30 mouse cellular contexts compared by ENCODE assay signal in the genomic region with DNA sequence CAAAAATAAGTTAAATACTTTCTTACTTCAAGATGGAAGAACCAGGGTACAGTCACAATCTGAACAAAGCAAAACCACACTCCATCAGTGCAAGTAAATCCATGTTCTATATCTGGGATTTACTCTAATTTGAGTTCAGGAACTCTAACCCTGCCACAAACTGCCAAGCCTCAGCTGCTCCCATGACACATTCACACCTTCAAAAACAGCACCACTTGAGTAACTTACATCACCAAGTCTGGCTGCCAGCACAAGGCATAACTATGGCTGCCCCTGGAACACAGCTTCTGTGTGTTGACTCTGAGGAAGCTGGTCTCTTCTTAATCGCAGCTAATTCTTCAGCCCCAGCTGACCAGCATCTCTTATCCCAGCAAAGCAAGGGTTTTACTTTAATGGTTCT. TPM values are rescaled to one million over a fixed set of nuclear protein-coding genes. Genes with fewer than 3 reads are reported as not detected.
DNase-seq lines count a peak whose midpoint lies in the region; ATAC-seq lines count a peak whose summit lies in the region.
"Had no signal": no experiment of that assay in that cellular context is flagged by ENCODE, and none has a peak within 500 bp of the region (broad histone marks: within the 10 kb centered on the region; RNA-seq: fewer than 3 reads in every experiment).

No protein-coding gene starts in this region.

- no peak overlapping the region for H3K4me3 ChIP-seq in heart, embryonic 10.5 days
- H3K4me3 ChIP-seq in heart, embryonic 14.5 days (ENCODE audit: control insufficient read depth in 1 of 2, insufficient read depth in 1 of 2, low read depth in 1 of 2, low read length in 2 of 2): no peak overlapping the region
- H3K4me3 ChIP-seq: embryonic facial prominence, embryonic 10.5 days; embryonic facial prominence, embryonic 13.5 days; erythroblast, embryonic 14.5 days; forebrain, embryonic 12.5 days; forebrain, embryonic 15.5 days; heart, embryonic 15.5 days had no signal

- no peaks in the 10 kb centered on the region for H3K27me3 ChIP-seq in heart, embryonic 10.5 days (ENCODE audit: insufficient read depth, poor library complexity, severe bottlenecking)
- no peaks in the 10 kb centered on the region for H3K27me3 ChIP-seq in heart, embryonic 14.5 days (ENCODE audit: control insufficient read depth, insufficient read depth, low read length)
- H3K27me3 ChIP-seq: embryonic facial prominence, embryonic 13.5 days; forebrain, embryonic 12.5 days; forebrain, embryonic 15.5 days; heart, embryonic 15.5 days had no signal

- peaks cover 28% of the 10 kb centered on the region for H3K36me3 ChIP-seq in heart, embryonic 10.5 days
- H3K36me3 ChIP-seq in heart, embryonic 14.5 days (ENCODE audit: control insufficient read depth, insufficient read depth, low read length): peaks cover 46% of the 10 kb centered on the region

- ATAC-seq in heart, embryonic 14.5 days (ENCODE audit: insufficient number of reproducible peaks, insufficient read depth, low FRiP score, low read depth): no peak
- ATAC-seq: activated CD4-positive, CD25-positive, alpha-beta regulatory T cell, adult 4 months; forebrain, embryonic 15.5 days; hindbrain, postnatal 0 days; inflammation-experienced regulatory T-cells, adult 6 months; intestine, embryonic 16.5 days had no signal

- no peak overlapping the region for H3K4me2 ChIP-seq in heart, embryonic 14.5 days (ENCODE audit: low read length)
- H3K4me2 ChIP-seq: embryonic facial prominence, embryonic 13.5 days; forebrain, embryonic 12.5 days; forebrain, embryonic 15.5 days; heart, embryonic 15.5 days; hindbrain, embryonic 14.5 days had no signal

- peak; percentile 40 for DNase-seq in gastrocnemius, adult 18-20 months (ENCODE audit: low spot score)
- no peak for DNase-seq in gastrocnemius, postnatal 4 days (ENCODE audit: low spot score in 2 of 2)
- DNase-seq in heart, adult 18-20 months: peak; percentile 28 to 53
- no peak for DNase-seq in heart, embryonic 10.5 days (ENCODE audit: low spot score)
- no peak for DNase-seq in heart, postnatal 4 days
- DNase-seq in skeletal muscle tissue, adult 2 months (ENCODE audit: low read depth, low spot score): peak; percentile 25
- DNase-seq: adrenal gland, adult 8-10 months; adrenal gland, postnatal 25 days; cerebellum, adult 11-12 months; cerebellum, adult 8-10 months; cerebellum, postnatal 10 days; cerebellum, postnatal 36 days; embryo, embryonic 11 days; gastrocnemius, postnatal 25 days; kidney, adult 18-20 months had no signal

- H3K27ac ChIP-seq in heart, embryonic 10.5 days: no peak overlapping the region
- H3K27ac ChIP-seq in heart, embryonic 14.5 days (replicated peaks in 1 of 2; ENCODE audit: control insufficient read depth in 1 of 2, insufficient read depth in 1 of 2, low read depth in 2 of 2, low read length in 2 of 2): 0 out of 4 replicates have a peak overlapping the region, but pooled peaks have one; percentile 2 to 12
- H3K27ac ChIP-seq: embryonic facial prominence, embryonic 10.5 days; embryonic facial prominence, embryonic 13.5 days; forebrain, embryonic 12.5 days; forebrain, embryonic 15.5 days; heart, embryonic 15.5 days; hindbrain, embryonic 14.5 days; hindbrain, postnatal 0 days had no signal

- WGBS in heart, embryonic 10.5 days: 80% methylated on average over 1 of the region's 1 CpGs
- 71% methylated on average over 1 of the region's 1 CpGs for WGBS in heart, embryonic 14.5 days

- no peak overlapping the region for H3K9ac ChIP-seq in heart, embryonic 14.5 days (ENCODE audit: low read length)
- H3K9ac ChIP-seq: embryonic facial prominence, embryonic 13.5 days; forebrain, embryonic 12.5 days; forebrain, embryonic 15.5 days; heart, embryonic 15.5 days; hindbrain, embryonic 14.5 days had no signal

- H3K9me3 ChIP-seq in heart, embryonic 10.5 days: no peaks in the 10 kb centered on the region
- H3K9me3 ChIP-seq in heart, embryonic 14.5 days (ENCODE audit: control insufficient read depth, low read length): peaks cover 2% of the 10 kb centered on the region; the same call in 1 of the 2 replicates
- H3K9me3 ChIP-seq: embryonic facial prominence, embryonic 10.5 days; embryonic facial prominence, embryonic 13.5 days; forebrain, embryonic 12.5 days; forebrain, embryonic 15.5 days; heart, embryonic 15.5 days had no signal

- H3K4me1 ChIP-seq in heart, embryonic 10.5 days: no peaks in the 10 kb centered on the region
- H3K4me1 ChIP-seq in heart, embryonic 14.5 days (ENCODE audit: control insufficient read depth in 2 of 2, insufficient read depth in 2 of 2, low read length in 2 of 2): no peaks in the 10 kb centered on the region
- H3K4me1 ChIP-seq: embryonic facial prominence, embryonic 10.5 days; embryonic facial prominence, embryonic 13.5 days; forebrain, embryonic 12.5 days; forebrain, embryonic 15.5 days; heart, embryonic 15.5 days had no signal

RNA-seq across cellular contexts. Expression of a gene that starts 8.9 kb away (rescaled TPM):
- total RNA-seq in gastrocnemius, adult 18-20 months (2021): 10 to 100 TPM; 32.8 to 37.9 TPM
- total RNA-seq in gastrocnemius, postnatal 4 days (2021): 10 to 100 TPM; 22.2 to 22.4 TPM
- total RNA-seq in heart, adult 18-20 months (2021): 10 to 100 TPM; 32.5 to 35.2 TPM
- 33.3 and 35.3 TPM in 2 replicates for polyA plus RNA-seq in heart, embryonic 10.5 days (2016; fragmentation: Nextera tagmentation; extraction: Ambion mirVana)
- polyA plus RNA-seq in heart, embryonic 14.5 days (2014; fragmentation: Nextera tagmentation; extraction: Ambion mirVana): 43.7 and 46.9 TPM in 2 replicates
- 10 to 100 TPM; 26.1 to 29.3 TPM for total RNA-seq in heart, postnatal 4 days (2021)

RNA-seq across cellular contexts. Expression of a gene that starts 19.7 kb away (rescaled TPM):
- total RNA-seq in gastrocnemius, adult 18-20 months (2021): not detected
- total RNA-seq in gastrocnemius, postnatal 4 days (2021): under 1 TPM; 0.52 to 0.57 TPM
- under 1 TPM in 1 of 2 experiments, not detected in 1; 0.44 TPM for total RNA-seq in heart, adult 18-20 months (2021)
- 19.1 and 21.1 TPM in 2 replicates for polyA plus RNA-seq in heart, embryonic 10.5 days (2016; fragmentation: Nextera tagmentation; extraction: Ambion mirVana)
- 1.1 and 2.2 TPM in 2 replicates for polyA plus RNA-seq in heart, embryonic 14.5 days (2014; fragmentation: Nextera tagmentation; extraction: Ambion mirVana)
- under 1 TPM; 0.48 to 0.61 TPM for total RNA-seq in heart, postnatal 4 days (2021)
- total RNA-seq: adrenal gland, postnatal 25 days; ES-E14; granulocyte monocyte progenitor cell, adult 5-6 weeks had no signal
- polyA plus RNA-seq: cortical plate, adult 2 months had no signal

RNA-seq across cellular contexts. Expression of a gene that starts 40.3 kb away (rescaled TPM):
- 1 to 10 TPM; 3.0 to 4.2 TPM for total RNA-seq in gastrocnemius, adult 18-20 months (2021)
- total RNA-seq in gastrocnemius, postnatal 4 days (2021): 1 to 10 TPM; 2.4 to 2.5 TPM
- total RNA-seq in heart, adult 18-20 months (2021): 1 to 10 TPM; 3.3 to 3.5 TPM
- 3.3 and 3.4 TPM in 2 replicates for polyA plus RNA-seq in heart, embryonic 10.5 days (2016; fragmentation: Nextera tagmentation; extraction: Ambion mirVana)
- 2.1 and 3.9 TPM in 2 replicates for polyA plus RNA-seq in heart, embryonic 14.5 days (2014; fragmentation: Nextera tagmentation; extraction: Ambion mirVana)
- total RNA-seq in heart, postnatal 4 days (2021): 1 to 10 TPM; 1.8 to 2.3 TPM

RNA-seq across cellular contexts. Expression of a gene that starts 46.6 kb away (rescaled TPM):
- 10 to 100 TPM; 25.7 to 26.3 TPM for total RNA-seq in gastrocnemius, adult 18-20 months (2021)
- 10 to 100 TPM; 21.6 to 22.3 TPM for total RNA-seq in gastrocnemius, postnatal 4 days (2021)
- 10 to 100 TPM; 18.9 to 21.4 TPM for total RNA-seq in heart, adult 18-20 months (2021)
- 22.6 and 22.7 TPM in 2 replicates for polyA plus RNA-seq in heart, embryonic 10.5 days (2016; fragmentation: Nextera tagmentation; extraction: Ambion mirVana)
- 19.7 and 24.4 TPM in 2 replicates for polyA plus RNA-seq in heart, embryonic 14.5 days (2014; fragmentation: Nextera tagmentation; extraction: Ambion mirVana)
- 10 to 100 TPM; 27.4 to 27.5 TPM for total RNA-seq in heart, postnatal 4 days (2021)

Comparison
In these comparisons a context has a peak if more than half of its experiments do, and no peak if none do; other contexts are left out.
1. DNase-seq: peak in gastrocnemius, adult 18-20 months (single experiment), heart, adult 18-20 months (2 of 2) and skeletal muscle tissue, adult 2 months (single experiment); none in gastrocnemius, postnatal 4 days (0 of 2), heart, embryonic 10.5 days (single experiment) and heart, postnatal 4 days (single experiment).